Mouse (Mus musculus): ENCODE results near the gene Tanc1.

Tanc1 gene

GRCm38 (mm10) chr2:59679424-59680020, 67.7 kb downstream of the Tanc1 start:
- in situ Hi-C loops (cut with MboI, MseI): no loop called here

- in situ Hi-C loops (cut with MboI, MseI): no loop called here
Observed at GRCm38 (mm10) chr2:59680736-59681135, 68.9 kb downstream of the Tanc1 start.

GRCm38 (mm10) chr2:59681181-59681580, 69.3 kb downstream of the Tanc1 start:
- in situ Hi-C loops (cut with MboI, MseI): no loop called here

- in situ Hi-C loops (cut with MboI, MseI): no loop called here
Observed at GRCm38 (mm10) chr2:59684864-59685605, 73.2 kb downstream of the Tanc1 start.

GRCm38 (mm10) chr2:59685606-59685950, 73.7 kb downstream of the Tanc1 start:
- in situ Hi-C loops (cut with MboI, MseI): no loop called here

- in situ Hi-C loops (cut with MboI, MseI): no loop called here
Observed at GRCm38 (mm10) chr2:59688261-59689104, 76.6 kb downstream of the Tanc1 start.

GRCm38 (mm10) chr2:59691112-59691511, 79.3 kb downstream of the Tanc1 start:
- in situ Hi-C loops (cut with MboI, MseI): no loop called here

- in situ Hi-C loops (cut with MboI, MseI): no loop called here
Observed at GRCm38 (mm10) chr2:59693473-59693872, 81.6 kb downstream of the Tanc1 start.

- in situ Hi-C loops (cut with MboI, MseI): no loop called here
Observed at GRCm38 (mm10) chr2:59697123-59697522, 85.3 kb downstream of the Tanc1 start.

GRCm38 (mm10) chr2:59697722-59698634, 86.1 kb downstream of the Tanc1 start:
- in situ Hi-C loops (cut with MboI, MseI): no loop called here

- in situ Hi-C loops (cut with MboI, MseI): no loop called here
Observed at GRCm38 (mm10) chr2:59698635-59699300, 86.9 kb downstream of the Tanc1 start.

GRCm38 (mm10) chr2:59699893-59700292, 88.1 kb downstream of the Tanc1 start:
- in situ Hi-C loops (cut with MboI, MseI): no loop called here

GRCm38 (mm10) chr2:59705221-59705620, 93.4 kb downstream of the Tanc1 start:
- in situ Hi-C loops (cut with MboI, MseI): no loop called here

- in situ Hi-C loops (cut with MboI, MseI): no loop called here
Observed at GRCm38 (mm10) chr2:59706806-59707205, 95.0 kb downstream of the Tanc1 start.

GRCm38 (mm10) chr2:59707922-59708706, 96.3 kb downstream of the Tanc1 start:
- in situ Hi-C loops (cut with MboI, MseI): no loop called here

GRCm38 (mm10) chr2:59710771-59711170, 98.9 kb downstream of the Tanc1 start:
- in situ Hi-C loops (cut with MboI, MseI): loop anchor here (10.0 kb wide), 1 partner anchor 1294 kb away; no protein-coding TSS in a partner anchor

GRCm38 (mm10) chr2:59711992-59712391, 100.2 kb downstream of the Tanc1 start:
- in situ Hi-C loops (cut with MboI, MseI): loop anchor here (10.0 kb wide), 1 partner anchor 1293 kb away; no protein-coding TSS in a partner anchor

GRCm38 (mm10) chr2:59712484-59712883, 100.6 kb downstream of the Tanc1 start:
- in situ Hi-C loops (cut with MboI, MseI): loop anchor here (10.0 kb wide), 1 partner anchor 1292 kb away; no protein-coding TSS in a partner anchor

GRCm38 (mm10) chr2:59713626-59714556, 102.0 kb downstream of the Tanc1 start:
- in situ Hi-C loops (cut with MboI, MseI): loop anchor here (10.0 kb wide), 1 partner anchor 1291 kb away; no protein-coding TSS in a partner anchor

Measured in regulatory T cell (primary cell).